Mouse (Mus musculus) kidney, embryonic 15.5 days (tissue): ENCODE measurements around the gene Mlx. TPM values are rescaled to one million over a fixed set of nuclear protein-coding genes. Genes with fewer than 3 reads are reported as not detected.

Source experiments
- ATAC-seq: fragments of 200-750 bp; cut with Nextera tagmentation; replicated peaks from 2 replicates; pipeline ENCODE4 v1.8.0; 2017; ENCODE audit warnings: moderate TSS enrichment; ENCODE audit not compliant: low FRiP score
- H3K27ac ChIP-seq: fragments of 300-500 bp; sonication (generic); 2 replicates; pipeline ENCODE4 v1.5.1; 2015; ENCODE audit warnings: mild to moderate bottlenecking, inconsistent platforms
- H3K27me3 ChIP-seq: fragments of 300-500 bp; sonication (generic); 2 replicates; pipeline ENCODE4 v1.6.1; 2015; ENCODE audit warnings: inconsistent platforms
- H3K36me3 ChIP-seq: fragments of 300-500 bp; sonication (generic); 2 replicates; pipeline ENCODE4 v1.6.1; 2015; ENCODE audit warnings: inconsistent platforms
- H3K4me1 ChIP-seq: fragments of 300-500 bp; sonication (generic); 2 replicates; pipeline ENCODE4 v1.6.1; 2015; ENCODE audit warnings: inconsistent platforms
- H3K4me2 ChIP-seq: fragments of 300-500 bp; sonication (generic); 2 replicates; pipeline ENCODE4 v1.6.1; 2015; ENCODE audit warnings: moderate library complexity, mild to moderate bottlenecking, inconsistent platforms
- H3K4me3 ChIP-seq: fragments of 300-500 bp; sonication (generic); replicated peaks from 2 replicates; pipeline ENCODE4 v1.5.1; 2015; ENCODE audit warnings: mild to moderate bottlenecking, inconsistent platforms
- H3K9ac ChIP-seq: fragments of 300-500 bp; sonication (generic); 2 replicates; pipeline ENCODE4 v1.6.1; 2015; ENCODE audit warnings: mild to moderate bottlenecking, inconsistent platforms
- H3K9me3 ChIP-seq: fragments of 300-500 bp; sonication (generic); replicated peaks from 2 replicates; pipeline ENCODE4 v1.6.1; 2016; ENCODE audit warnings: inconsistent platforms
- WGBS: fragments of 180-500 bp; shearing (Covaris S2); methylation state at CpG from one replicate; pipeline ENCODE4 v1.1.7; 2015; ENCODE audit warnings: mixed read lengths; 5-methylcytosine and 5-hydroxymethylcytosine counted together
- polyA plus RNA-seq: library from polyadenylated mRNA; unstranded; fragments of >200 nt; fragmentation: Nextera tagmentation; extraction: Ambion mirVana; gene quantifications from 2 replicates; pipeline ENCODE4 v1.2.1, GENCODE M21; 2015

Mlx gene
- polyA plus RNA-seq, 1 experiment from 2014 or later: 46.9 TPM

DNA sequence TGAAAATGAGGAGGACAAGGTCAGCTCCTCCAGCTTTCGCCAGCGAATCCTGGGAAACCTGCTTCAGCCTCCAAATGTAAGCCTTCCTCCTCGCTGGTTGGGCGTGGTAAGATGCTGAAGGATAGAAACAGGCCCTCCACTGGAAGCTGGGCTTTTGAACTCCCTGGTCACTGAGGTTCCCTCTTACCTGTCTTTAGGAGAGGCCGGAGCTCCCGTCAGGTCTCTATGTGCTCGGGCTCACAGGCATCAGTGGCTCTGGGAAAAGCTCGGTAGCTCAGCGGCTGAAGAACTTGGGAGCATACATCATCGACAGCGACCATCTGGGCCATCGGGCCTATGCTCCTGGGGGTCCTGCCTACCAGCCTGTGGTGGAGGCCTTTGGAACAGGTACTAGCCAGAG lies 2.3 kb upstream of the Mlx start:
- no peak overlapping the region for H3K27ac ChIP-seq
- ATAC-seq: no peak
- H3K36me3 ChIP-seq: peaks cover 25% of the 10 kb centered on the region
- no peak overlapping the region for H3K4me3 ChIP-seq
- peaks cover 57% of the 10 kb centered on the region for H3K4me1 ChIP-seq
- H3K9ac ChIP-seq: no peak overlapping the region
- peaks cover 20% of the 10 kb centered on the region for H3K27me3 ChIP-seq
- 93% methylated on average over 12 of the region's 12 CpGs for WGBS
- no peaks in the 10 kb centered on the region for H3K9me3 ChIP-seq
- no peak overlapping the region for H3K4me2 ChIP-seq

DNA sequence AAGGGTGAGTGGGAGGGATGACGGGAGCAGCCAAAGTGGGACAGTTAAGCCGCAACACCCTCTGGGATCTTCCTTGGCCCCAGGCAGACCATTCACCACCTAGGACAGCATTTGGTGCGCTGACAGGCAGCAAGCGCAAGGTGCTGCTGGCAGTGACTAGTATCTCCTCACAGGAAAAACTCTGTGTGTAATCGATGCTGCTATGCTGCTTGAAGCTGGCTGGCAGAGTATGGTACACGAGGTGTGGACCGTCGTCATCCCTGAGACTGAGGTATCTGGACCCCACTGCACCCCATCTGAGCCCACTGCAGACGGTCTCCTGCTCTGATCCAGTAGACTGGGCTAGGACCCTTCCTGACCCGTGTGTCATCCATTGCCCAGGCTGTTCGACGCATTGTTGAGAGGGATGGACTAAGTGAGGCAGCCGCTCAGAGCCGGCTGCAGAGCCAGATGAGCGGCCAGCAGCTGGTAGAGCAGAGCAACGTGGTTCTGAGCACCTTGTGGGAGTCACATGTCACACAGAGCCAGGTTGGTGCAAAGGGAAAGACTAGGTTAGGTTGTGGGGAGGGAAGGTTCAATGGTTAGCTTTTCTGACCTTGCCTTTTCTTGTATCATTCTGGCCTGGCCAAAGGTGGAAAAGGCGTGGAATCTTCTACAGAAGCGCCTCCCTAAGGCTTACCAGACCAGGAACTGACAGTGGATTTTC lies 1.3 kb upstream of the Mlx start:
- Histone ChIP-seq H3K27me3 (peaks cover 10% of the 10 kb centered on the region), H3K4me1 (peaks cover 54% of the 10 kb centered on the region), H3K9me3 (no peaks in the 10 kb centered on the region), H3K4me2 (no peak overlapping the region), H3K36me3 (peaks cover 35% of the 10 kb centered on the region), H3K27ac (peak overlapping the region; percentile 90; the same call in 1 of the 2 replicates), H3K4me3 (peak overlapping the region; percentile 81; the same call in 1 of the 2 replicates), H3K9ac (no peak overlapping the region)
- ATAC-seq: no peak
- WGBS: 94% methylated on average over 18 of the region's 18 CpGs

DNA sequence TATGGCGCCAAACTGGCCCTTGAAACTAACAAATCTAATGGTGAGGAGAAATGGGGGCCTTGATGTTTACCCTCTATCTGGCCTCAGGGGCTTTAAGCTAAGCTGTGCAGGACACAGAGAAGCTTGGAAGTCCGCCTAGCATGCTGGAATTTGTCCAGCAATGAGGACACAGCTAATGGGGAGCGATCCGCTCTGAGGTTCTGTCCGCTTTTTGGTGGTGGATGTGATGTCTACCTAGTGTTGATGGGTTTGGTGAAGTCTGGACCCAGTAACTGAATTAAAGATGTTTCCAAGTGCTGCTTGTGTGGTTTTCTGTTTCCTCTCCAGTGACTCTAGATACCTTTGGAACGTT lies 778 bp upstream of the Mlx start:
- Histone ChIP-seq H3K4me1 (peaks cover 52% of the 10 kb centered on the region), H3K27ac (peak overlapping the region; percentile 90), H3K36me3 (peaks cover 40% of the 10 kb centered on the region), H3K27me3 (peaks cover 5% of the 10 kb centered on the region), H3K4me3 (peak overlapping the region; percentile 81), H3K9ac (peak overlapping the region; percentile 83; the same call in 1 of the 2 replicates), H3K9me3 (no peaks in the 10 kb centered on the region), H3K4me2 (peak overlapping the region; percentile 91)
- 80% methylated on average over 6 of the region's 6 CpGs for WGBS
- ATAC-seq: no peak

DNA sequence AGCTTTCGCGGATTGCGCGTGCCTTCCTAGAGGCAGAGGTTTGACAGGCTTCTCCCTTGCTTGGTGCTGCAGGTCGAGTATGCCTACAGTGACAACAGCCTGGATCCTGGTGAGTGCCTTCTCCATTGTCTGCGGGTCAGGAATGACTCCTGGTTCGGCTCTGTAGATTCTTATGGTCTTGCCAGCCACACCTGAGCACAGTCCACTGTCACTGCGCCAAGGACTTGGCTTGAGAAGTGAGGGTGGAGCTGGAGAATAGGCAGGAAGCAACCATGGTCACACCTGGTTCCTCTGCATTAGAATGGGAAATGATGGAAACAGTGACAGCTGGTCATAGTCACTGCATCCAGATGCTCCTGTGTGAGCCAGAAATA lies 592 bp downstream of the Mlx start:
- ATAC-seq: no peak; the same call in 1 of the 2 replicates
- peak overlapping the region; percentile 83 for H3K9ac ChIP-seq
- H3K9me3 ChIP-seq: no peaks in the 10 kb centered on the region
- peaks cover 45% of the 10 kb centered on the region for H3K4me1 ChIP-seq
- H3K27ac ChIP-seq: peak overlapping the region; percentile 90
- H3K4me2 ChIP-seq: peak overlapping the region; percentile 91
- H3K27me3 ChIP-seq: no peaks in the 10 kb centered on the region
- peaks cover 54% of the 10 kb centered on the region for H3K36me3 ChIP-seq
- H3K4me3 ChIP-seq: peak overlapping the region; percentile 81
- 9% methylated on average over 8 of the region's 8 CpGs for WGBS

DNA sequence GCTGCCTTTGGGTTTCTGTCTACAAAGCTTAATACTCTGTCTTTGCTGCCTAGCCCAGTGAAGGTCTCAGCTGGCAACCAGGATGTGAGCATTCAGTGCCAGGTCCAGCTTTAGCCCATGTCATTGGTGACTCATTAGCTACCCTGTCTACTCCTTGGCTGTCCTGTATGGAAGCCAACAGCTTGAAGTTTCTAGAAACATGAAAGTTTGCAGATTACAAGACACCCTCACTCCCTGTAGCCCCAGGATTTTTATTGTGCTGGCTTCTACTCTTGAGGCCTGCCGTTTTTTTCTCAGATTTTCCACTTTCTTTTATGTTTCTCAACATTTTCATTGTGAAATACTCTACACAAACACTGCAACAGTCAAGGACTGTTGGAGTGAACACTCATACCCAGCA lies 2.9 kb downstream of the Mlx start:
- Histone ChIP-seq H3K36me3 (peaks cover 62% of the 10 kb centered on the region), H3K9ac (no peak overlapping the region), H3K4me1 (peaks cover 48% of the 10 kb centered on the region), H3K9me3 (no peaks in the 10 kb centered on the region), H3K4me2 (no peak overlapping the region), H3K27ac (no peak overlapping the region), H3K4me3 (no peak overlapping the region), H3K27me3 (no peaks in the 10 kb centered on the region)
- no peak for ATAC-seq
- WGBS: 86% methylated on average over 1 of the region's 1 CpGs

DNA sequence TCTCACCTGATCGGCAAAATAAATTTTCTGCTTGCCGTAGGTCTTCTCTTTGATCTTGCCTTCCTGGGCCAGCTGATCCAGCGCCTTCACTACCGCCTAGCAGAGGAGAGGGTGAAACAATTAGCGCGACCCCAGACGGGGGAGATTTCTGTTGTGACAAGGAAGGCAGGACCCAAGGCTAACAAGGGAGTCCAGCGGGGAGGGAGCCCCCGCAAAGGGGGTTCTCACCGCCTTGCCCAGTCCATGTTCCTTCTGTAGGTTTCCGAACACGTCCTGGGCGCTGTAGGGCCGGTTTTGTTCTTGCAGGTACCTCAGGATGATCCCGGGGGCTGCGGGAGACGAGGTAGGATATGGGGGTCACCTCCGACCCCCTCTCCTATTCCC lies 7.8 kb downstream of the Mlx start:
- under 1% methylated on average over 18 of the region's 18 CpGs for WGBS
- H3K27me3 ChIP-seq: no peaks in the 10 kb centered on the region
- no peak; the same call in 1 of the 2 replicates for ATAC-seq
- peaks cover 71% of the 10 kb centered on the region for H3K36me3 ChIP-seq
- H3K4me2 ChIP-seq: peak overlapping the region; percentile 92
- H3K4me1 ChIP-seq: peaks cover 17% of the 10 kb centered on the region
- H3K4me3 ChIP-seq: peak overlapping the region; percentile 80
- H3K27ac ChIP-seq: peak overlapping the region; percentile 54; the same call in 1 of the 2 replicates
- no peaks in the 10 kb centered on the region for H3K9me3 ChIP-seq
- H3K9ac ChIP-seq: peak overlapping the region; percentile 70

DNA sequence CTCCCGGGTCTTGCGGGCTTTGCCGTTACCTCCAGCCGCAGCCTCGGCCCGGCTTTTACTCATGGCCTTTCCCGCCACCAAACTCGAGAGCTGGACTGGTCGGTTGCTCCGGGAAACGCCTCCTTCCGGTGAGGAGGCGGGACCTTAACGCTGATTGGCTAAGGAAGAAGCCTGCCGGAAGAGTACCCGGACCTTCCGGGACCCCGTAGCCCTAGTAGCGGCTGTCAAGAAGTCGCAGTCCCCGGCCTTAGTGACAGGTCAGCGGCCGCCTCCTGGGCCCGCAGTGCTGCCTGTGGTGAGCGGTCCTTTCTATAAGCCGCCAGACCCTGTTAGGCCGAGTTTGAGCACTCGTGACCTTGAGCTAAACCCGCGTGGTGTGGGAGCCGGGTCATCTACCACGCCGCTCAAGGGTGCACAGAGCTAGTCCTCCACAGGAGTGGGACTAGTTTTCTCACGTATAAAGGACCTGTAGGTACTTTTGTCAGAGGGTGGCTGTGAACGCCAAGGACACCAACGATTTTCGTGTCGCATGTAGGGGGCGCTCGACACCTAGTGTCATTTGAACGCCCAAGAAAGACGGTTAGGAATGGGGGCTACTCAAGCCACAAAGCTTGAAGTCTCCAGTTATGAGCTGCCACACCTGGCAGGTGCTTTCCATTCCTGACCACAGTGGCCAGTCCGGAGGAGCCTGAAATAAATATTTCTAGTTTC lies 8.4 kb downstream of the Mlx start, which contains the start of gene Psmc3ip:
Gene Psmc3ip (minus strand): TSS at position 123 of the 711 bp plus-strand sequence.
- Histone ChIP-seq H3K9me3 (no peaks in the 10 kb centered on the region), H3K9ac (peak within 1 kb of the TSS; percentile 70), H3K4me1 (peaks cover 17% of the 10 kb centered on the region), H3K36me3 (peaks cover 71% of the 10 kb centered on the region), H3K27ac (peak within 1 kb of the TSS; percentile 95), H3K27me3 (no peaks in the 10 kb centered on the region), H3K4me3 (peak within 1 kb of the TSS; percentile 80), H3K4me2 (peak within 1 kb of the TSS; percentile 92)
- WGBS: under 1% methylated on average over 43 of the region's 43 CpGs
- ATAC-seq: peak; percentile 96

DNA sequence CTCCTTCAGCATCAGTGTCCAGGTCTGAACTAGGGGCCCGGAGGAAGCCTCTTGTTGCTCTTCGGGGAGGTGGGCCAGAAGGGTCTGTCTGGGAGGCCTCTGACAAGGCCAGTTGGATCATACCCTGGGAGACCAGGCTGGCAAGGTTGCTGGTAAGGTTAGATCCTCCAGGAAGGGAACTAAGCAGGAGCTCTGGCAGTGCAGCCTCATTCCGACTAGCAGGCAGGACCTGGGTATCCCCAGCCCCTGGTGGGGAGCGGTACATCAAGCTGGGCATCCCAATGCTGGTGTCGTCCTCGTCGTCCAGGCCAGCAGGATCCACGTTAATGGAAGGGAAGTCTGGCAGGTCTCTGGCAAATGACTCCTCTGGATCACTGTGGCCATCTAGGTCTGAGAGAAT lies 11.2 kb downstream of the Mlx start:
- H3K27me3 ChIP-seq: no peaks in the 10 kb centered on the region
- H3K36me3 ChIP-seq: peaks cover 71% of the 10 kb centered on the region
- no peak for ATAC-seq
- no peaks in the 10 kb centered on the region for H3K9me3 ChIP-seq
- H3K4me2 ChIP-seq: no peak overlapping the region
- H3K4me1 ChIP-seq: peaks cover 17% of the 10 kb centered on the region
- 0 out of 2 replicates have a peak overlapping the region, but pooled peaks have one; percentile 12 for H3K9ac ChIP-seq
- H3K4me3 ChIP-seq: no peak overlapping the region
- 77% methylated on average over 8 of the region's 8 CpGs for WGBS
- H3K27ac ChIP-seq: no peak overlapping the region

DNA sequence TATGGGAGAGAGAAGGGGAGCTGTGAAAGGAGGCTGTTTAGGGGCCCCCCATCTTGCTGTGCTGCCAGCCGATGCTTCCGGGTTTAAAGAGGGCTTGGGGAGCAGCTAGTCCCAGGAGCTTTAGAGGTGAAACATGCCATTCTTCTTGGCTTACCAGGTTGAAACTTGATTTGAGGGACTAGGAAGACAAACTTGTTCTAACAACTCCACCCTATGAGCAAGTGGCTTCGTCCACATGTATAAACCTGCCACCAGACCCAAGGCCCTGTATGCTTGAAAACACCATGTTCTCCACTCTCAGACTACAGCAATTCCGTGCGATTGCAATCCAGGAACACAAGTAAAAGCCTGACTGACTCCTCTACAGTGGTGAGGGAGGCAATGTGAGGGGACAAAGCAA lies 15.9 kb downstream of the Mlx start:
- no peaks in the 10 kb centered on the region for H3K27me3 ChIP-seq
- no peaks in the 10 kb centered on the region for H3K9me3 ChIP-seq
- no peak overlapping the region for H3K9ac ChIP-seq
- ATAC-seq: no peak
- no peak overlapping the region for H3K4me2 ChIP-seq
- 90% methylated on average over 5 of the region's 5 CpGs for WGBS
- no peak overlapping the region for H3K27ac ChIP-seq
- H3K36me3 ChIP-seq: peaks cover 90% of the 10 kb centered on the region
- H3K4me1 ChIP-seq: no peaks in the 10 kb centered on the region
- H3K4me3 ChIP-seq: no peak overlapping the region

DNA sequence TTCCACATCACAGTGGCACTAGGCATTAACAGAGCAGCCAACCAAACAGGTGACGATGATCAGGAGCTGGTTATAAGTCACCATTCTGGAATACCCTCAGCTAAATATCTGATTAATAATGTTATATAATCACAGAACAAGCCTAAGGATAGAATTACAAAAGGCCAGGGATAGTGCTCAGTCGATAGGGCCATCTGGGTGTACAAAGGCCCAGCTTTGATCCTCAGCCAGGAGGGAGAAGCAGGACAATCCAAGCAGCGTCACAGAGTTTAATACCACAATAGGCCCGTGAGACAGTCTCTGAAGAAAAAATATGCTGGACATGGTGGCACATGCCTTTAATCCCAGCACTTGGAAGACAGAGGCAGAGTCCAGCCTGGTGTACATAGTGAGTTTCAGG lies 22.3 kb downstream of the Mlx start:
- ATAC-seq: no peak
- Histone ChIP-seq H3K4me1 (no peaks in the 10 kb centered on the region), H3K9ac (no peak overlapping the region), H3K27me3 (no peaks in the 10 kb centered on the region), H3K4me2 (no peak overlapping the region), H3K36me3 (peaks cover 30% of the 10 kb centered on the region), H3K4me3 (no peak overlapping the region), H3K9me3 (no peaks in the 10 kb centered on the region), H3K27ac (no peak overlapping the region)
- 76% methylated on average over 4 of the region's 4 CpGs for WGBS

DNA sequence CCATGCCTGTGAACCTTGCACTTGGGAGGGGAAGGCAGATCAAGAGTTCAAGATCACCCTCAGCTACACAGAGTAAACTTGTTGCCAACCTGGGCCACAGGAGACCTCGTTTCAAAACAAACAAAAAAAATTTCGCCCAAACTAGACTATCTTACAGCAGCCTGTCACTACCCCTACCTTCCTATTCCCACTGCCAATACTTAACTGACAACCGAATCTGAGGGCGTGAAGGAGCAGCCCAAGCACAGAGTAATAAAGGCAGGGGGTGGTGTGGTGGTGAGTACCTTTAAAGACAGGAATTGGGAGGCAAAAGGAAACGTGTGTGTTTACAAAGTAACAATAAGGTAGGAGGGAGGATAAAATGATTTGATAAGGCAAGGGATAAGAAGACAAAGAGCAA lies 23.6 kb downstream of the Mlx start:
- Histone ChIP-seq H3K9me3 (no peaks in the 10 kb centered on the region), H3K27ac (no peak overlapping the region)

DNA sequence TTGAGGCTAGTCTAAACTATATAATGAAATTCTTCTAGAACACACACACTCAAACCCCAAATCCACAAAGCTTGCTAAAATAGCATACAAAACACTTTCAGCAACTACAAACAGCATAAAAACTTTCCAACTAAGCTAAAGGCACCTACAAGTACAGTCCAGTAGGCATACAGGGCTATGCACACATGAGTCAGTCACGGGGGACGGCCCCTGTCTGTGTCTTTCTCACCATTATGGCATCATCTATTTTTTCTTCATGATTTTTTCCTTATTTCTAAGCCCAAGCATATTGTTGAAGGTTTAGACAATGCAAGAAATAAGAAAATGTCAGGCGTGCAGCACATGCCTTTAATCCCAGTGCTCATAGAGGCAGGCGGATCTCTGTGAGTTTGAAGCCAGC lies 24.1 kb downstream of the Mlx start:
- H3K4me2 ChIP-seq: no peak overlapping the region
- H3K27ac ChIP-seq: no peak overlapping the region
- WGBS: 89% methylated on average over 4 of the region's 4 CpGs
- peaks cover 12% of the 10 kb centered on the region; the same call in 1 of the 2 replicates for H3K36me3 ChIP-seq
- ATAC-seq: no peak
- peaks cover 8% of the 10 kb centered on the region for H3K4me1 ChIP-seq
- no peak overlapping the region for H3K9ac ChIP-seq
- no peak overlapping the region for H3K4me3 ChIP-seq
- H3K9me3 ChIP-seq: no peaks in the 10 kb centered on the region
- no peaks in the 10 kb centered on the region for H3K27me3 ChIP-seq

More for the DNA sequence above, 23.6 kb downstream of the Mlx start:
- Histone ChIP-seq H3K27me3 (no peaks in the 10 kb centered on the region), H3K4me3 (no peak overlapping the region), H3K4me1 (peaks cover 3% of the 10 kb centered on the region), H3K36me3 (peaks cover 16% of the 10 kb centered on the region), H3K4me2 (no peak overlapping the region), H3K9ac (no peak overlapping the region)
- no peak for ATAC-seq
- 44% methylated on average over 5 of the region's 5 CpGs for WGBS
